Mouse (Mus musculus) mouse trophoblast stem cell (cell line): ENCODE measurements around the gene Gm7876.
"Not testable (repeated sequence)": the region's sequence is repeated elsewhere in the genome, so short reads cannot be mapped to it uniquely, and the experiment has no call there.

Source experiments
- in situ Hi-C, 2 experiments: fragments of 300-500 bp; cut with MseI, MboI; formaldehyde crosslinking; loops; 2 replicates in 1 of 2; 3 replicates in 1 of 2; pipeline ENCODE4 v1.15.1; 2025

The Gm7876 gene

DNA sequence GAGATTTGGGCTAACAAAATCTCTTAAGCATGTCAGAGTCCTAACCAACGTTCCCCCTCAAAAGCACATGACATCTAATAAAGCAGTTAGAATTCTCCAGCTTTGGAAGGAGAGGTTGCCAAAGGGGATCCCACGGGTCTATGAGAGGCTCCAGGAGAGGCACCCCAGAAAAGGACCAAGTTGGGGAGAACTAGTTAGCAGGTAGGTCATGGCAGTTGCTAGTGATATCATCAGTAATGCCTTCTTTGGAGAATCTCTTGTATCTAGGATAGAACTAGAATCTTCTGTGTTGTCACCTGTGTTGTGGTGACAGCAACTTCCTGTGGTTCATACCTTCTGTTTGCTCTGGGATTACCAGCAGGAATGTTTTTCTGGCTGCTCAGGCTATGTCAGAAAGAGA lies at the start of gene Gm7876:
Gene Gm7876, plus strand, starts transcription at position 301 of the 400 bp plus-strand sequence.
- in situ Hi-C loops: not testable (repeated sequence)

DNA sequence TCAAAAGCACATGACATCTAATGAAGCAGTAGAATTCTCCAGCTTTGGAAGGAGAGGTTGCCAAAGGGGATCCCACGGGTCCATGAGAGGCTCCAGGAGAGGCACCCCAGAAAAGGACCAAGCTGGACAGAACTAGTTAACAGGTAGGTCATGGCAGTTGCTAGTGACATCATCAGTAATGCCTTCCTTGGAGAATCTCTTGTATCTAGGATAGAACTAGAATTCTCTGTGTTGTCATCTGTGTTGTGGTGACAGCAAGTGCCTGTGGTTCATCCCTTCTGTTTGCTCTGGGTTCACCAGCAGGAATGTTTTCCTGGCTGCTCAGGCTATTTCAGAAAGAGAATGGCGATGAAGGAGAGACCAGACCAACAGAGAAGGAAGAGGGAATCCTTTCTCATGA lies 45.1 kb upstream of the Gm7876 start, which contains the start of gene Gm3239:
Gene Gm3239, plus strand, starts transcription at position 301 of the 400 bp plus-strand sequence.
- in situ Hi-C loops: not testable (repeated sequence)

DNA sequence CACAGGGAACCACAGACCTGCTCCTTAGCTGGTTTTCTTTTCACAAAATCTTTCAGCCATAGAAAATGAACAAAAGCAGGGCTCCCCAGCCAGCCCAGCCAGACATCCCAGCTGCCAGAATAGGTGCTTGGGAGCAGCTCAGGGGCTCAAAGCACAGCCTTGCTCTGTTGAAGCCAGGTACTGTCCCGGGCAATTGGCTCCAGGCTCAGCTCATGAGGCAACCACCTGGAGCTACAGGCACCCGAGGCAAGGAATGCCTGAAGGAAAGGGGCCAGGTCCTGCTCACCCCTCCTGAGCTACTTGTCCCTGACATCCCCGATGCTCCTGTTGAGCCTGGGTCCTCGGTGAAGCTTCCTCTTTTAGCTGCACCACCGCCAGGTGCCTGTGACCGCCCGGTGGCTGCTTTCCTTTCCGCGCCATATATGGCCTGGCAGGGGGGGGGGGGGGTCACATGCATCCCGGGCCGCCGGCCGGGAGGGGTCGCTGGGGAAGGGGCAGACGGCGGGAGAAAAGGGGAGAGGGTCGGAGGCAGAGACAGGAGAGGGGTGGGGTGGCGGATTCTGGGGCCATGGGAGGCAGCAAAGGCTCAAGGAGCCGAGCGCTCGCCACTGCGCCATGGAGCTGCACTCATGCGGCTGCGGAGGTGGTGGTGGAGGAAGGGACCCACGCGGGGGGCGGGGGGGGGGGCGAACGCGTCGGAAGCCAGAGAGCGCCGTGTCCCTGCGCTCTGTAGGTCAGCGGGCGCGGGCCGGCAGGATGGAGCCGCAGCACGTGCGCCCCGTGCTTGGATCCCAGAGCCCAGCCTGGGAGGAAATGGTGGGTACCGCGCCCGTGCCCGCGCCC lies 17.2 kb downstream of the Gm7876 start, which contains the start of gene Gm3252:
Gene Gm3252, plus strand, starts transcription at position 738 of the 843 bp plus-strand sequence.
- in situ Hi-C loops: not testable (repeated sequence)
